Mouse (Mus musculus) stomach, embryonic 16.5 days (tissue): ENCODE data around the gene Igfbp3. TPM values are rescaled to one million over a fixed set of nuclear protein-coding genes. Genes with fewer than 3 reads are reported as not detected.

Experiments used
- ATAC-seq: fragments of 200-750 bp; cut with Nextera tagmentation; 2 replicates; pipeline ENCODE4 v1.8.0; 2017; ENCODE audit warnings: moderate number of reproducible peaks, moderate TSS enrichment; ENCODE audit not compliant: insufficient read depth, low FRiP score
- H3K27ac ChIP-seq: fragments of 300-500 bp; sonication (generic); 2 replicates; pipeline ENCODE4 v1.5.1; 2014; ENCODE audit warnings: low read length
- H3K27me3 ChIP-seq: fragments of 300-500 bp; sonication (generic); 2 replicates; pipeline ENCODE4 v1.6.1; 2014; ENCODE audit warnings: low read length, control low read depth, mixed read lengths; ENCODE audit not compliant: control insufficient read depth, insufficient read depth
- H3K36me3 ChIP-seq: fragments of 300-500 bp; sonication (generic); 2 replicates; pipeline ENCODE4 v1.6.1; 2014; ENCODE audit warnings: low read length; ENCODE audit not compliant: control insufficient read depth, insufficient read depth
- H3K4me1 ChIP-seq: fragments of 300-500 bp; sonication (generic); 2 replicates; pipeline ENCODE4 v1.6.1; 2014; ENCODE audit warnings: low read length, control low read depth, mixed read lengths; ENCODE audit not compliant: control insufficient read depth, insufficient read depth
- H3K4me2 ChIP-seq: fragments of 300-500 bp; sonication (generic); 2 replicates; pipeline ENCODE4 v1.6.1; 2014; ENCODE audit warnings: low read depth, low read length, mixed read lengths
- H3K4me3 ChIP-seq: fragments of 300-500 bp; sonication (generic); replicated peaks from 2 replicates; pipeline ENCODE4 v1.5.1; 2014; ENCODE audit warnings: mild to moderate bottlenecking, low read length
- H3K9ac ChIP-seq: fragments of 300-500 bp; sonication (generic); 2 replicates; pipeline ENCODE4 v1.6.1; 2014; ENCODE audit warnings: low read length
- H3K9me3 ChIP-seq: fragments of 300-500 bp; sonication (generic); replicated peaks from 2 replicates; pipeline ENCODE4 v1.6.1; 2016; ENCODE audit warnings: low read length, control low read depth; ENCODE audit not compliant: control insufficient read depth
- WGBS: fragments of 180-500 bp; shearing (Covaris S2); extraction: QIAGEN DNeasy Blood & Tissue Kit; methylation state at CpG from one replicate; pipeline ENCODE4 v1.1.7; 2014; 5-methylcytosine and 5-hydroxymethylcytosine counted together
- polyA plus RNA-seq: library from polyadenylated mRNA; unstranded; fragments of >200 nt; fragmentation: Nextera tagmentation; extraction: Ambion mirVana; gene quantifications from 2 replicates; pipeline ENCODE4 v1.2.1, GENCODE M21; 2015

The Igfbp3 gene
- polyA plus RNA-seq, 1 experiment from 2014 or later, result 50.8 TPM

GRCm38 (mm10) chr11:7214761-7215160, 1.0 kb upstream of the Igfbp3 start:
- H3K9me3 ChIP-seq, result no peaks in the 10 kb centered on the region
- peaks cover 16% of the 10 kb centered on the region; the same call in 1 of the 2 replicates for H3K4me1 ChIP-seq
- no peak overlapping the region for H3K9ac ChIP-seq
- WGBS, result 4% methylated on average over 14 of the region's 14 CpGs
- H3K36me3 ChIP-seq, result no peaks in the 10 kb centered on the region
- peak overlapping the region; percentile 65 for H3K4me3 ChIP-seq
- H3K27ac ChIP-seq, result no peak overlapping the region
- no peak for ATAC-seq
- peaks cover 18% of the 10 kb centered on the region for H3K27me3 ChIP-seq
- H3K4me2 ChIP-seq, result peak overlapping the region; percentile 94

DNA sequence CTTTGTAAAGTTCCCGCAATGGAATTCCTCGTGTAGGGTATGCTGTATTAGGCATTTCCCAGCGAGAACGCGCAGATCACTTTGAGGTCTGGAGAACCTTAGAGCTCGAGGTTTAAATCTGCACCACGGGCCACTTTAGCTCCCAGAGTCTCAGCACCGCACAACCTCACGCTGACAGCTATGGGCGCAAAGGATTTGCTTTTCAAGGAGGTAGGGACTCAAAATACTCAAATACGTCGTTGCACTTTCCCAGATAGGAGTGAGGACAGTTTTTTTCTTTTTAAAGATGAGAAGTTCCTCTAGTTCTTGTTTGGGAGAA, 578 bp upstream of the Igfbp3 start:
- peak overlapping the region; percentile 73 for H3K9ac ChIP-seq
- H3K27me3 ChIP-seq, result peaks cover 18% of the 10 kb centered on the region
- H3K4me3 ChIP-seq, result peak overlapping the region; percentile 65
- no peaks in the 10 kb centered on the region for H3K36me3 ChIP-seq
- no peaks in the 10 kb centered on the region for H3K9me3 ChIP-seq
- H3K4me1 ChIP-seq, result peaks cover 16% of the 10 kb centered on the region; the same call in 1 of the 2 replicates
- H3K4me2 ChIP-seq, result peak overlapping the region; percentile 94
- no peak overlapping the region for H3K27ac ChIP-seq
- no peak for ATAC-seq
- under 1% methylated on average over 12 of the region's 12 CpGs for WGBS

GRCm38 (mm10) chr11:7213161-7213500, 592 bp downstream of the Igfbp3 start:
- WGBS, result 2% methylated on average over 19 of the region's 19 CpGs
- H3K27ac ChIP-seq, result no peak overlapping the region

GRCm38 (mm10) chr11:7212126-7212798, 1.5 kb downstream of the Igfbp3 start:
- H3K4me3 ChIP-seq, result peak overlapping the region; percentile 65
- H3K27ac ChIP-seq, result no peak overlapping the region
- ATAC-seq, result no peak
- no peaks in the 10 kb centered on the region for H3K36me3 ChIP-seq
- peaks cover 18% of the 10 kb centered on the region for H3K27me3 ChIP-seq
- H3K9ac ChIP-seq, result peak overlapping the region; percentile 73
- peak overlapping the region; percentile 94 for H3K4me2 ChIP-seq
- peaks cover 16% of the 10 kb centered on the region; the same call in 1 of the 2 replicates for H3K4me1 ChIP-seq
- no peaks in the 10 kb centered on the region for H3K9me3 ChIP-seq
- WGBS, result 20% methylated on average over 17 of the region's 17 CpGs

More at GRCm38 (mm10) chr11:7213161-7213500, 592 bp downstream of the Igfbp3 start:
- peak overlapping the region; percentile 73 for H3K9ac ChIP-seq
- no peaks in the 10 kb centered on the region for H3K9me3 ChIP-seq
- no peaks in the 10 kb centered on the region for H3K36me3 ChIP-seq
- H3K4me3 ChIP-seq, result peak overlapping the region; percentile 65
- H3K4me2 ChIP-seq, result peak overlapping the region; percentile 94
- H3K4me1 ChIP-seq, result peaks cover 16% of the 10 kb centered on the region; the same call in 1 of the 2 replicates
- no peak for ATAC-seq
- H3K27me3 ChIP-seq, result peaks cover 18% of the 10 kb centered on the region

GRCm38 (mm10) chr11:7211211-7211610, 2.5 kb downstream of the Igfbp3 start:
- no peaks in the 10 kb centered on the region for H3K36me3 ChIP-seq

GRCm38 (mm10) chr11:7210343-7210742, 3.4 kb downstream of the Igfbp3 start:
- ATAC-seq, result no peak
- Histone ChIP-seq H3K36me3 (no peaks in the 10 kb centered on the region), H3K4me1 (peaks cover 16% of the 10 kb centered on the region; the same call in 1 of the 2 replicates), H3K9me3 (no peaks in the 10 kb centered on the region), H3K27ac (no peak overlapping the region), H3K27me3 (peaks cover 18% of the 10 kb centered on the region), H3K4me3 (no peak overlapping the region), H3K9ac (no peak overlapping the region), H3K4me2 (no peak overlapping the region)
- 12% methylated on average over 6 of the region's 6 CpGs for WGBS

More at GRCm38 (mm10) chr11:7211211-7211610, 2.5 kb downstream of the Igfbp3 start:
- no peak overlapping the region for H3K27ac ChIP-seq
- no peak overlapping the region for H3K4me3 ChIP-seq
- no peak overlapping the region for H3K9ac ChIP-seq
- WGBS, result 19% methylated on average over 9 of the region's 9 CpGs
- H3K9me3 ChIP-seq, result no peaks in the 10 kb centered on the region
- H3K4me1 ChIP-seq, result peaks cover 16% of the 10 kb centered on the region; the same call in 1 of the 2 replicates
- peak overlapping the region; percentile 10; the same call in 1 of the 2 replicates for H3K4me2 ChIP-seq
- H3K27me3 ChIP-seq, result peaks cover 18% of the 10 kb centered on the region
- no peak for ATAC-seq

GRCm38 (mm10) chr11:7203846-7204245, 9.9 kb downstream of the Igfbp3 start:
- no peaks in the 10 kb centered on the region for H3K9me3 ChIP-seq
- 86% methylated on average over 9 of the region's 9 CpGs for WGBS

DNA sequence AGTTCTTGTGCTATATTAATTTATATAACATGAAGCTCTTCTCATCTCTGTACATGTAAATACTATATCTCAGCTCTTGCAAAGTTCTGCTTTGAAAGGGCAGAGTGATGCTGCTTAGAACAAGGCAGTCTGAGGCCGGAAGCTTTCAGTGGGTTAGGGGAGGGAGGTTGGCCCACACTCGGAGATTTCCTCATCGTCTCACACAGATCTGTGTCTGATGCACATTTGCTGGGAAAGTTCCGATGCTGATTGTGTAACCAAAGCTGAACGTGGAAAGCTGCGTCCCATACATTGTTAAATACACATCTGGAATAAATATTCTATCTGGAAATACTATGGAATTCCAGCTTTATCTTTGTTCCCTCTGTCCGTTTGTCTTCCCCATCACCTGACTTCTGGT, 11.5 kb downstream of the Igfbp3 start:
- WGBS, result 66% methylated on average over 7 of the region's 7 CpGs
- ATAC-seq, result no peak
- H3K27me3 ChIP-seq, result no peaks in the 10 kb centered on the region
- no peak overlapping the region for H3K9ac ChIP-seq
- H3K4me1 ChIP-seq, result no peaks in the 10 kb centered on the region
- no peaks in the 10 kb centered on the region for H3K36me3 ChIP-seq
- H3K4me2 ChIP-seq, result no peak overlapping the region
- no peak overlapping the region for H3K4me3 ChIP-seq
- H3K9me3 ChIP-seq, result no peaks in the 10 kb centered on the region
- no peak overlapping the region for H3K27ac ChIP-seq

More at GRCm38 (mm10) chr11:7203846-7204245, 9.9 kb downstream of the Igfbp3 start:
- no peak overlapping the region for H3K4me2 ChIP-seq
- H3K9ac ChIP-seq, result no peak overlapping the region
- no peaks in the 10 kb centered on the region for H3K27me3 ChIP-seq
- ATAC-seq, result no peak
- no peak overlapping the region for H3K27ac ChIP-seq
- H3K36me3 ChIP-seq, result no peaks in the 10 kb centered on the region
- no peak overlapping the region for H3K4me3 ChIP-seq
- H3K4me1 ChIP-seq, result no peaks in the 10 kb centered on the region

DNA sequence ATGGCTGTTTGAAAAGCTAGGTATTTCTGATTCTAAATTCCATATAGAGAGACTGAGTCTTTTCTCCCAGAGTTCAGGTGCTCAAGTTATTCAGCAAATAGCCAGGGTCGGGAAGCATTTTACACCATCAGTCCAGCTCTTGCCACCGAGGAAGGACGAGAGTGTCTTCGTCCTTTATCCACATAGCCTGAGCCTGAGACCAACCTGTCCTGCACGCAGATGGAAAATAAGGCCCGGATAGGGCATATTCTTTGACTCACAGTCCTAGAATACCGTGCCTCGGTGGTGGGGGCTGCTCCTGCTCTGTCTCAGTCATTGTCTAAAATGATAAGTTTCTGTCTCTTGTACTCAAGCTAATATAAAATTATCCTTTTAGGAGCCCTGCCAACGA, 13.3 kb downstream of the Igfbp3 start:
- H3K36me3 ChIP-seq, result no peaks in the 10 kb centered on the region
- H3K4me1 ChIP-seq, result no peaks in the 10 kb centered on the region
- H3K4me2 ChIP-seq, result no peak overlapping the region
- H3K27ac ChIP-seq, result no peak overlapping the region
- WGBS, result 77% methylated on average over 9 of the region's 9 CpGs
- no peak overlapping the region for H3K4me3 ChIP-seq
- H3K9ac ChIP-seq, result no peak overlapping the region
- H3K9me3 ChIP-seq, result no peaks in the 10 kb centered on the region
- H3K27me3 ChIP-seq, result no peaks in the 10 kb centered on the region
- no peak for ATAC-seq
